Mouse (Mus musculus) neural tube, embryonic 10.5 days (tissue): Measurements from ENCODE around the gene Polr2e.

Experiments used
- DNase-seq: peaks from one replicate; pipeline ENCODE4 v3.0.0-alpha.2; 2017; ENCODE audit warnings: low spot score; ENCODE audit errors: extremely low spot score

Gene Polr2e

DNA sequence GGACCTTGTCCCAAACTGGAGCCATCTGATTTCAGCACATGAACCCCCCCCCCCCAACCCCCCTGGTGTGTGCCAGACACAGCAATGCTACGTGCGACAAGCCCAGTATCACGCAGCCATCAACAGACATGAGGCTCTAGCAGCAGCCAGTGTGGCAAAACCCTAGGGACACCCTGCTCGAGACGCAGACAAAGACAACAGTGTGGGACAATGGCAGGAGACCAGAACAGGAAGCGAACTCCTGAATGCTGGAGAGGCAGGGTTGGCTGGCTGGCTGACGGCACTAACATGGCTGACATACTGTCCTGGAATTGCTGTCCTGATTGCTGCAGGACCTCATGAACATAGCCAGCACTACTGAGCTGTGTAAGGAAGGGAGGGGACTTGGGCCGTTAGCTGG is 4.4 kb downstream of the Polr2e start:
- no peak for DNase-seq

GRCm38 (mm10) chr10:80033511-80034391 is 5.8 kb downstream of the Polr2e start:
- DNase-seq = no peak

DNA sequence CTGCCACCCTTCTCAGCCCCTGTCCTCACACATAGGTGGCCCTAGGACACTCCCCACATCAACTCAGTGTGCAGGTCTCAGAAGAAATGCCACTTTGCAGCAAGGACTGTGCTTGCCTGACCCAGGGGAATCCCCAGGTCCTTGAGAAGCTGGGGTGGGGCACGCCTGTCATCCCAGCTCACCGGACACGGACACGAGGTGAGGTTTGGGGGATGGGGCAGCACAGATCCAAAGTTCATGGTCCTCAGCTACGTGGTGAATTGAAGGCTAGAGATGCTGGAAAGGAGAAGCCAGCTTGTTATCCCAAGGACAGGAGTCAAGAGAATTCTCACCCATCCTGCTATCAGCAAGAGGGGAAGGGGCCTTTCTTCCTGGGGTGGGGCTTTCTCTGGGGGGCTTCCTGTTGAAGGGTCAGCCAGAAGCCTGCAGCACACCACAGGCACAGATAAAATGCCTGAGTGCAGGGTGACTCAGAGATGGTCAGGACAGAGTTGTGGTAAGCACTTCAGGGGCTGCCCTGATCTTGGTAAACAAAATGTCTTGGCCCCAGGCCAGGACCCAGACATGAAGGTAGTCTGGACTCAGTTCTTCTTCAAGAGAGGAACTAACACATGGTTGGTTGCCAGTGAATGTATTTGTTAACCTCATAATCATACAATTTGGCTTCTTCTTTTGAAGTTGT is 6.7 kb downstream of the Polr2e start:
- no peak for DNase-seq

- DNase-seq = no peak
These were observed 8.9 kb downstream of the Polr2e start for GRCm38 (mm10) chr10:80030736-80031135.

GRCm38 (mm10) chr10:80030191-80030590 is 9.4 kb downstream of the Polr2e start:
- DNase-seq = no peak

DNA sequence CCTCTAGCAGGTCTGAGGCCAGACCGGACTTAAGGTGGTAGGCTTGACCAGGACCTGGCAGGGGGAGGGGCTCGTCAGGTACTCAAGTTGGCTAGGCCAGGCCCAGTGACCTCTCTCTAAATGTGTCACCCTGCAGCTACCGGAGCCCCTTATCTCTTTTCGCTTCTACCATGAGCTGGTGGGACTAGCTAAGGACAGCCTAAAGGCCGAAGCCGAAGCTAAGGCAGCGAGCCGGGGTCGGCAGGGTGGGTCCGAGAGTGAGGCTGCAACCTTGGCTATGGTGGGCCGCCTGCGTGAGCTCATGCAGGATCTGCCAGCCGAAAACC is 11.1 kb downstream of the Polr2e start:
- DNase-seq = no peak

GRCm38 (mm10) chr10:80027681-80028520 is 11.7 kb downstream of the Polr2e start:
- DNase-seq = no peak

- DNase-seq = no peak
These were observed 13.7 kb downstream of the Polr2e start for GRCm38 (mm10) chr10:80025889-80026288.

DNA sequence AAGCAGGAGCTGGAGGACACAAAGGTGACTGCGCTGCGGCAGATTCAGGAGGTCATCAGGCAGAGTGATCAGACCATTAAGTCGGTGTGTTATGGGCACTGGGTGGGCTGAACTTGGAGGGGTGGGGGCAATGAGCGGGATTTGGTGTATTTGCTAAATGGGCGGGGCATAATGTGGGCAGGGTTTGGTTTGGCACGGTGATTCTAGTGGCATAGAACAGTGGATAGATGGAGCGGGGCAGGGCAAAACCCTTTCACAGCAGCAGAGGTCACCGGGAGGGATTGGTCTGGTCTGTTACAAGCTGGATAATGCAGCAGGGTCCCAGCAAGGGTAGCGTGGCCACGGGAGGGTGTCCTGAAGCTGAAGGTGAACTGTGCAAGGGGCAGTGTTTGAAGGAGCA is 14.1 kb downstream of the Polr2e start:
- no peak for DNase-seq

GRCm38 (mm10) chr10:80025044-80025347 is 14.6 kb downstream of the Polr2e start:
- no peak for DNase-seq

- no peak for DNase-seq
These were observed 15.2 kb downstream of the Polr2e start for GRCm38 (mm10) chr10:80024229-80025043.

- DNase-seq = no peak
These were observed 15.8 kb downstream of the Polr2e start for GRCm38 (mm10) chr10:80023758-80024157.

- no peak for DNase-seq
These were observed 16.8 kb downstream of the Polr2e start for GRCm38 (mm10) chr10:80022806-80023205.

DNA sequence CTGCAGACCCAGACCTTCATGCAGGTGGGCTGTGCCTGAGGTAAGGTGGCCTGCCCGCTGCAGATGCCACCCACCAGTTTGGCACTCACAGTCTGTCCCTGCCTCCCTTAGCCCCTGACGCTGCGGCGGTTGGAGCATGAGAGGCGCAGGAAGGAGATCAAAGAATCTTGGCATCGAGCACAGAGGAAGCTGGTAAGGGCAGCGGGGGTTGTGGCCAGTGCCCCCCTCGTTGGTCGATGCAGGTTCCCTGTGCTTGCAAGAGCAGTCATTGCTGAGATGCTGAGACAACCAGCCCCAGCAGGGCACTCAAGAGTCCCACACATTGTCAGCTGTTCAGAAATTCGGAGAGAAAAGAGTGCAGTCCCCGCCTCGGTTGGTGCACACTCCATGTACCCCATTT is 17.4 kb downstream of the Polr2e start:
- no peak for DNase-seq

GRCm38 (mm10) chr10:80021320-80021641 is 18.3 kb downstream of the Polr2e start:
- no peak for DNase-seq

- DNase-seq = no peak
These were observed 18.8 kb downstream of the Polr2e start for GRCm38 (mm10) chr10:80020603-80021319.

GRCm38 (mm10) chr10:80020191-80020590 is 19.4 kb downstream of the Polr2e start:
- no peak for DNase-seq

GRCm38 (mm10) chr10:80019471-80020131 is 20.0 kb downstream of the Polr2e start:
- peak; percentile 62 for DNase-seq

DNA sequence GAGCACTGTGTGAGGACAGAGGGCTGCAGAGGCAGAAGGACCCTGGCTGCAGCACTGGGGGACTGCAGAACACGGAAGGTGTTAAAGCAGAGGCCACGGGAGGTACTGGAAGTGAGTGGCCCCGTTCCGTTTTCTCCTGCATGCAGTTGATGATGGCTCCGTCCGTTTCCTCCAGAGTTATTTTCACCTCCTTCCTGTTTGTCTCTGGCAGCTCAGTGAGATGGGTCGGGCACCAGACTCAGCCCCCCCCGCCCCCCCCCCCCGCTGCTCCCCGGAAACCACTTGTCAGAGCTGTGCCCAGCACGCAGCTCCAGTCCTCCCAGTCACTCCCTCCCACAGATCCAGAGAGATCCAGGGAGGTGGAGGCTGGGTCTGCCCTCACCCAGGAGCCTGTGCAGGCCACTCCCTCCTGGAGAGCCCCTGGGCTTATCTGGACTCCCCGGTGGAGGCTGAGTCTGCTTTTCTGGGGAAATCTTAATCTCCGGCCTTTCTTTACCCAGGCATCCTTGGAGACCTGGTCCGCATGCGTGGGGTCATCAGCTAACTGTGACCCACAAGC is 20.8 kb downstream of the Polr2e start:
- peak; percentile 53 for DNase-seq

DNA sequence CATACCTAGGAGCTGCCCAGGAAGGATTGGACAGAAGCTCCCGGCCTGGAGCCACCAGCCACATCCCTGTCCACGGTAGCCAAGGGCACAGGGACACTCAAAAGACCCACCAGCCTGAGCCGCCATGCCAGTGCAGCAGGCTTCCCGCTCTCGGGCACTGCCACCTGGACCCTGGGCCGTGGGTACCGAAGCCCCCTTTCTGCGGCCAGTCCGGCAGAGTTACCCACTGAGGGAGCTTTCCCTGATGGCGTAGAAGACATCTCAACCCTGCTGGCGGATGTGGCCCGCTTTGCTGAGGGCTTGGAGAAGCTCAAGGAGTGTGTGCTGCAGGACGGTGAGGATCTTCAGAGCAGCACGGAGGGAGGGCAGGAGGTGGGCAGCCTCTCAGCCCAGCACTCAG is 21.8 kb downstream of the Polr2e start:
- no peak for DNase-seq
